Mouse (Mus musculus) cerebellum, postnatal 36 days (tissue): ENCODE data around the gene Lmtk3.

Source experiments
- DNase-seq, 2 experiments: peaks; one replicate each; pipeline ENCODE4 v3.0.0; 2021 to 2022; ENCODE audit warnings: mixed read lengths in 2 of 2

Gene Lmtk3

GRCm38 (mm10) chr7:45784524-45785372 lies 1.2 kb downstream of the Lmtk3 start, which contains the start of gene Sult2b1:
TSS of gene Sult2b1 (minus strand) at chr7:45784669.
- peak; percentile 89 to 90 for DNase-seq

DNA sequence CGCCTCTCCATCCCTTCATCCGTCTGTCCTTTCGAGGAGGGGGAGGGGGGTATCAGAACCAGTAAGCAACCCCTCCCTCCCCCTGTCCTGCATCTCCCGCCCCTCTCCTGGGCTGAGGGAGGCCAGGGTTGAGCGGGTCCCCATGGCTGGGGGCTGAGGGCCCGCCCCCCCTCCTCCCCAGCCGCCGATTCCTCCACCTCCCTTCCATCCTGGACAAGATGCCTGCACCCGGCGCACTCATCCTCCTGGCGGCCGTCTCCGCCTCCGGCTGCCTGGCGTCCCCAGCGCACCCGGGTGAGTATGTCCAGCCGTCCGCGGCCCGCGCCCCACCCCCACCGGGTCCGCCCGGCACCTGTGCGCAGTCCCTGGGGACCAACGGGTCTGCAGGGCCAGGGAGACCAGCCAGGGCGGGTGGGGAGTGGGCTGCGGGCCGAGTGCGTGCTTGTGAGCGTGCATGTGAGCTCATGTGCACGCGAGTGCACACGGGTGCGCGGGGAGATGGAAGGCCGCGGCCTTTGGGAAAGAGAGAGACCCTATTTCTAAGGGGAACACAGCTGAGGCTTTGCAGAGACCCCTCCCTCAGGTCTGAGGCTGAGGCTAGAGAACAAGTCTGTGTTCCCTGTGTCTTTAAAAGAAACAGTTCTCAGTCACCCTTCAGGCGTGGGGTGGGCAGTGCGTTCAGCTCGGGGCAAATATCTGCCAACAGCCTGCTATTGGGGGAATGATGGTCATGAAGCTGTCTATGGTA lies 2.0 kb downstream of the Lmtk3 start:
- DNase-seq = peak; percentile 57 to 67

- peak; percentile 70 to 72 for DNase-seq
Observed at GRCm38 (mm10) chr7:45786136-45786578, 2.6 kb downstream of the Lmtk3 start.

- peak; percentile 63 to 71 for DNase-seq
Observed at GRCm38 (mm10) chr7:45786661-45787413, 3.3 kb downstream of the Lmtk3 start.

- no peak for DNase-seq
Observed at GRCm38 (mm10) chr7:45787642-45788041, 4.1 kb downstream of the Lmtk3 start.

- no peak for DNase-seq
Observed at GRCm38 (mm10) chr7:45790721-45791120, 7.2 kb downstream of the Lmtk3 start.

DNA sequence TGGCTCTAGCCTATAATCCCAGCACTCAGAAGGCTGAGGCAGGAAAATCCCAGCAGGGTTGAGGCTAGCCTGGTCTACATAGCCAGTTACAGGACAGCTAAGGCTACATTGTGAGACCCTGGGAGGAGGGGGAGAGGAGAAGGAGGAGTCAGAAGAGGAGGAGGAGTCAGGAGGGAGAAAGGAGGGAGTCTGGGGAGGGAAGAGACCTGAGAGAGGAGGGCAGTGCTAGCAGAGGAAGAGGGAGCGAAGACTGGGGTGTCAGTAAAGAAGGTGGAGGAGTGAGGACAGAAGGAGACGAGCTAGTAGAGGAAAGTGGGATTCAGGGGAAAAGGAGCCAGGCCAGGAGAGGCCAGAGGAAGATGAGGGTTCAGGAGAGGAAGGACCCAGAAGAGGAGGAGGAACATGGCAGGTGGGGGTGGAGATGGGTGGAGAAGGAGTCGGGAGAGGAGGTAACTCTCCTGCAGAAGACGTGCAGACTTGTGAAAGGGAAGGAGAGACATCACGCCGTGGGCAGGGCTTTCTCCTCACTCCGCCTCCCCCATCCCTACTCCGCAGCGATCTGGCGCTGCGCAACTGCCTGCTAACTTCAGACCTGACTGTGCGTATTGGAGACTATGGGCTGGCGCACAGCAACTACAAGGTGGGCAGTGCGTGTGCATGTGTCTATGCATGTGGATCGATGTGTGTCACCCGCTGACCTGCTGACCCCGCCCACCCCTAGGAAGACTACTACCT lies 8.4 kb downstream of the Lmtk3 start:
- DNase-seq = no peak

GRCm38 (mm10) chr7:45793240-45793639 lies 9.7 kb downstream of the Lmtk3 start:
- DNase-seq = no peak

GRCm38 (mm10) chr7:45793969-45794585 lies 10.5 kb downstream of the Lmtk3 start:
- DNase-seq = no peak

- no peak for DNase-seq
Observed at GRCm38 (mm10) chr7:45794971-45795370, 11.4 kb downstream of the Lmtk3 start.

- DNase-seq = no peak
Observed at GRCm38 (mm10) chr7:45796950-45797349, 13.4 kb downstream of the Lmtk3 start.

DNA sequence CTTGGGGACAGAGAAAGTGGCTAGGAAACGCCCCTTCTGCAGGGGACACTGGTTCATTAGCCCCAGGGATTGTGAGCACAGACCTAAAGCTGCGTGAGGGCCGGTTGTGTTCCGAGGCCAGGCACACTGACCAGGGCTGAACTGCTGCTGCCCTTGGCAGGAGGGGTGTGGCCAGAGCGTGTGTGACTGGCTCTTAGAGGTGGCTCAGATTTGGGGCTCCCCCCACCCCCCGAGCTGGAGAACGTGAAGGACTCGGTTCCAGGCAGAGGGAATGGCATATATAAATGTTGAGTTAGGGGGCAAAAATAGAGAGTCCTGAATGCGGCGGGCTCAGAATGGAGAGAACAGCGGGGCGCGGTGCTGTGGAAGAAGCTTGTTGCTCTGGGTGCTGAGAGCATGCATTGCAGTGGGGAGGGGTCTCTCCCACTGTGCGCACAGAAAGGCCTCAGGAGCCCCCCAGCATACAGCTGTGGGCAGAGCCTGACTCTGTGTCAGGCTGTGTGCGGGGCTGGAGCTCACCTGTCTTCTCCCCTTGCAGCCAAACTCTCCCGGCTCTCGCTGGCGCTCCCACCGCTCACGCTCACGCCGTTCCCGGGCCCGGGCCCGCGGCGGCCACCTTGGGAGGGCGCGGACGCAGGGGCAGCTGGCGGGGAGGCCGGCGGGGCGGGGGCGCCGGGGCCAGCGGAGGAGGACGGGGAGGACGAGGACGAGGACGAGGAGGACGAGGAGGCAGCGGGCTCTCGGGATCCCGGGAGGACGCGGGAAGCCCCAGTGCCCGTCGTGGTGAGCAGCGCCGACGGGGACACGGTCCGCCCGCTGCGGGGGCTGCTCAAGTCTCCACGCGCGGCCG lies 14.3 kb downstream of the Lmtk3 start:
- no peak for DNase-seq

- peak; percentile 28 to 42 for DNase-seq
Observed at GRCm38 (mm10) chr7:45798511-45798836, 14.9 kb downstream of the Lmtk3 start.

- DNase-seq = no peak
Observed at GRCm38 (mm10) chr7:45798931-45799330, 15.4 kb downstream of the Lmtk3 start.

GRCm38 (mm10) chr7:45800001-45800400 lies 16.5 kb downstream of the Lmtk3 start:
- no peak for DNase-seq

GRCm38 (mm10) chr7:45800546-45801204 lies 17.1 kb downstream of the Lmtk3 start:
- no peak for DNase-seq

DNA sequence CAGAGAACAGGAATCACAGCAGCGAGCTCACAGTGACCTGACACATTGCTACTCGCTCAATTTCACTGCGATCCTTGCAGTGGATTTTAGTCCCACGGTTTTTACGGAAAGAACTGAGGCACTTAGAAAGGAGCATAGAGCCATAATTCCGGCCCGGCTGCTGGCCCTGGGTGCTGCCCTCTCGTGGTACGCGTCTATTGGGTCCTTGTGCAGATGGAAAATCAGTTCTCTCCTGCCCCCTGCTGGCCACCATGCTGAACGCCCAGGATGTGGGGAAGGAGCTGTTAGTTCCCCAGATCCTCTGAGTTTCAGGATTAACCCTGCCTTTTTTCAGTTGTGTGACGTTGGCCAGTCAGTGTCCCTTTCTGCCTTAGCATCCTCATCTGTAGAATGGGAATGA lies 17.8 kb downstream of the Lmtk3 start:
- peak; percentile 94 to 96 for DNase-seq

- DNase-seq = no peak
Observed at GRCm38 (mm10) chr7:45802551-45802950, 19.0 kb downstream of the Lmtk3 start.

DNA sequence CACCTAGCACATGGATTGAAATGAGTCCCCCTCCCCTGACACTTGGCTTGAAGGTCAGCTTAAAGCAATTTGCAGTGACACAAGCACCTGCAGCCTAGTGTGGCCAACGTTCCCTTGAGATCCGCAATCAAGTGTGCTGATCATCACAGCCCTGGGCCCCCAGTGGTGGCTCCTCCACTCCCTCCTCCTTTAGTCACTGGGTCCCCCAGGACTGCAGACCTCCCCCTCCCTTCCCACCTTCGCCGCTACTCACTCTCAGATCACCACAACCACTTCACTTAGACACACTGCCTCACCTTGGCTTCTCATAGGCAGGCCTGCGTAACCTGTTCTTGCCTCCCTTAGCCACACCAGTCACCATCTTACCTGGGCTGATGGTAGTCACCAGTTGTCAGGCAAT lies 22.4 kb downstream of the Lmtk3 start:
- DNase-seq = no peak

GRCm38 (mm10) chr7:45808471-45808870 lies 24.9 kb downstream of the Lmtk3 start:
- no peak for DNase-seq
